Mouse (Mus musculus) c-Kit-positive CD71-negative TER-119-negative erythroid progenitor cells, embryonic 14.5 days (primary cell): ENCODE measurements around the gene Cdk12.

Experiments
- DNase-seq: peaks from one replicate; pipeline ENCODE4 v3.0.0-alpha.2; 2013; ENCODE audit warnings: low read depth

The Cdk12 gene

DNA sequence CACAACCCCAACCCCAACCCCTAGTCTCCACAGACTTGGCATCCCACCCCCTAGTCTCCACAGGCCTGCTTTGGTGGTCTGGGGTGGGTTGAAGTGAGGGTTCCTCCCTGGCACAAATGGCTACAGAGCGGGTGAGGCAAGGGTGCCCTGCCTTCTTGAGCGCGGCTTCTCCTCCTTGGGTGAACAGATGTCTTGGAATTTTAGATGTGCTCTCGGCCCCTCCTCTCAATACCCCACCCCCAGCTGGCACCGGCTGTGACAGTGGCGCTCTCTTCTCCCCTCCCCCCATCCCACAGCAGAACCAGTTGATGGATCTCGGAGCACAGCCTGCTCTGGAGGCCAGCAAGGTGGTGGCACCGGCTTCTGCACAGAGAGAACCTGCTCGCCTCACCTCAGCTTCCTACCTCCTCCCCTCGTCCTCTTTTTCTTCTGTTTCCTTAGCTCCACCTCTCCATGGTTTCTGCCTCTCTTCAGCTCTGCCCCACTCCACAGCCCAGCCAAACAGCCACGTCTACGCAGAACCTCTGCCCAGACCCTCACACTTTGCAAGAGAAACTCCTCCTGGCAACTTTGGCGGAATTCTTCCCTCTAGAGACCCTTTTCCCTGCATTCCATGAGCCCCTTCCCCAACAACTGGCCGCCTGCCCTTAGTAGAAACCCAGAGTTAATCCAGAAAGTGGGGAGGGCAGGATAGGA, 115.7 kb downstream of the Cdk12 start:
- no peak for DNase-seq

DNA sequence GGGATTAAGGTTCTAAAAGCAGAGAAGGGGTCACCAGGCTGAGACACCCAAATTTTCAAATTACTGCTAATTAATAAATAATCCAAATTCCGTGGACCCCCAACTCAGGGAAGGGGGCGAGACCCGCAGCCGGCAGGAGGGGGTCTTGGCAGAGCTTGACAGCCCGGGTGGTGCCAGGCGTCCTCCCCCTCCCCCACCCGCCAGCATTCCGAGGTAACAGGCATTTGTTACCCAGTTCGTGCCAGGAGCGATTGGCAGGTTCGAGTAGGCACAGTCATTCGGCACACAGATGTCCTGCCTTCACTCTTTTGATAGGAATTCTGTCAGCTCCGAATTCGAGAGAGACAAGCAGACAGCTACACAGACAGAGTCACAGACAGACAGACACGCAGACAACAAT, 116.3 kb downstream of the Cdk12 start:
- no peak for DNase-seq

DNA sequence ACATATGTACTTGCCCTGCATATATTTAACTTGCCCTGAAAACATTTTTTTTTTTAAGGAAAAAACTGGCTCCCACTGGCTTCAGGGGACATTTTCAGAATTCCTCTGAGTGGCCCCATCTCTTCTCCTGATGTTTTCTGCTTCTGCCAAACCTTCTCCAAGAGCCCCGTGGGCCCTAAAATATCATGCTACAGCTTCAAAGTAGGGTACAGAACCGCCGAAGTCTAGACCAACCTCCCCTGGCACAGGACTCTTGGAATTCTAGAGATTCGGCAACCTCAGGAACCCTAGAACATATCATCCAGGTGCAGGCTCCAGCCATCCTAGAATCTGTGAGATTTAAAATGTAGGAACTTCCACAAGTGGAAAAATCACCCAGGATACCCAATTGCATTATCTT, 116.7 kb downstream of the Cdk12 start:
- no peak for DNase-seq

DNA sequence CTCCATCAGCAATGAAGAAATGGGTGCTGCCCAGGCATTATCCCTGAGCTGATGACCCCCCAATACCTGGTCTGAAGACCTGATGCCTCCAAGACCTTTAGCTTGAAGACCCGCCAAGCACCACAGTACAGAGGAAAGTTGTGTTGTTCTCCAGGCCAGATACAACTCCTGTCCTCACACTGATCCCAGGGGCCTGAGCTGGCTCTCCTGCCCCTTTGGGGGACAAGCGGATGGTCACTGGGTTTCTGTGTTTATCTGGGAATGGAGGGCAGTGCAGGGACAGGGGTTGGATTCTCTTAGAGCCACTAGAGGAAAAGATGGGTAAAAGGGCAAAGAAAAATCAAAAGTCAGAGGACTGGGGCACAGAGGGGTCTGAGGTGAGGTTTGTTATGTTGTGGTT, 117.1 kb downstream of the Cdk12 start:
- DNase-seq: no peak

DNA sequence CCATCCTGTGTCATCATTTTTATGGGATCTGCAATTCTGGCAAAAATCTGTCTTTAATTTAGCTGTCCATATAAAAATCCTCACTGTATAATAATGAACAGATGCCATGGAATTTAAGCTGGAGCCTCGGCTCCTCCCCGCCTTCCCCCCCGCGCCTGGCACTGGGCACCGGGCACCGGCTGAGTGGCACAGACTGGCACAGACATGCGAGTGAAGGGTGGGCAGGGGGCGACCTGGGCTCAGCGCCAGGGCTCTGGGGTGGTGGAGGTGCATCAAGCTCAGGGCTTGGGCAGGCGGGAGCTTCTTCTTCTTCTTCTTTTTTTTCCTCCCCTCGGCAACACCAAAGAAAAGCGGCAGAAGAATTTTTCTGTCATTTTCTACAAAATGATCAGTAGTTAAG, 117.5 kb downstream of the Cdk12 start:
- no peak for DNase-seq

DNA sequence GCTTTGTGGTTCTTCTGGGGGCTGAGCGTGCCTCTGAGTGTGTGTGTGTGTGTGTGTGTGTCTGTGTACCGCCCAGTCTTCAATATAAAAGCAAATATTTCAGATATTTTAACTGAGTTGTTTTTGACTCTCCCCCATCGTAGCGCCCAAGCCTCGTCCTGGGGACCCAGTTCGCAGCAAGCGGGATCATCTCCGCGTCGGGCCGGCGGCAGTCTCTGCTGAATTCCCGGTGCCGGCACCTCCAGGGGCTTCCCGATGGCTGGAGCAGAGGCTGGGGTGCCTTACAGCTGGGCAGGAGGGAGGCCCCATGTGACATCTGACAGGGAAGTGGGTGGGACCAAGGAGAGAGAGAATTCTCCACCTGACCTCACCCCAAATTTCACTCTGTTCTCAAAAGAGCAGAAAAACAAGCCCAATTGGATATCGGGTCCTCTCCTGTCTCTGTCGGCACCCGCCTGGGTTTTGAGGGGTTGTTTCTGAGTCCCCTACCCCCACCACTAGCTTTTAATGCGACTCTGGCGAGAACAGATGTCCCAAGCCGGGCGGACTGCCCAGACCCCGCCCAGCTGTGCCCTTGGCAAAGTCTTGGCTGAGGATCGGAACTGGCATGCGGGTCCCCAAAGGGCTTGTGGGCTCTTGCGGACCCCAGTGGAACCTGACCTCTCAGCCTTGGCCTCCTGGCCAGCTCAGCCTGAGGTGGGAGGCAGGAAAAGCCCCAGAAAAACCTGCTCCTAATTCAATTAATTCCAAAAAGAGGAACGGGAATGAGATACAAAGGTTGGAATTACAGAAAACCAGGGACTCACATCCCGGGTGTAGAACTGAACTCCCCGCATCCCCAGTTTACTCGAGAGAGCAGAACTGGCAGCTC, 118.2 kb downstream of the Cdk12 start:
- no peak for DNase-seq

DNA sequence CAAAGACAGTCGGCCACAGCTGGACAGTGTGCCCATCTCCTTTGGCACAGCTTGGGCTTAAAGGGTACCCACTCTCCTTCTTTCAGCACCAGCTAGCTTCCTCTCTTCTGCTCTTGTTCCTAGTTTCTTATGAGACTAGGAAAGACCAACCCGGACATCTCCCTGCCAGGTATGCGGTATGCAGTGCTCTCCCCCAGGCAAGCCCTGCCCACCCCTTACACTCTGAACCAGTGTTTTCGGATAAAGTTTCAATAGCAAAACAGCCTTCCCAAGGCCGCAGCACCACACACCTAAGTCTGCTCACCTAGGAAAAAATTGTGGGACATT, 118.8 kb downstream of the Cdk12 start:
- no peak for DNase-seq

DNA sequence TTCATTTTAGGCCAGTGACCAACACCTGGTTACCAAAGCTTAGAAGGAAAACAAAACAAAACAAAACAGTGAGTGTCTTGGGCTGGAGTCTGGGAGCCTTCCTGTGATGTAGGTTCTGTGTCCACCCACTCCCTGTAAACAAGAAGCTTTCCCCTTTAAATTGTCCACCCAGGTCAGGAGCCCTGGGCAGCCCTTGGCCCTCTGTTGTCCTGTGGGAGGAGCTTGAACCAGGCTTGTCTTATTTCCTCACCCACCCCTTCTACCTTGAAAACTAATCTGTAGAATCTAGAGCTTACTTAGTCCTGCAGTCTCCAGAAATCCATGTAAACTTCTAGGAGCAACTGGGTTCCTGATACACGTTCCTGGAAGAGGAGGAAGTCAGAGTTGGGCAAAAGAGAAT, 119.3 kb downstream of the Cdk12 start:
- no peak for DNase-seq

DNA sequence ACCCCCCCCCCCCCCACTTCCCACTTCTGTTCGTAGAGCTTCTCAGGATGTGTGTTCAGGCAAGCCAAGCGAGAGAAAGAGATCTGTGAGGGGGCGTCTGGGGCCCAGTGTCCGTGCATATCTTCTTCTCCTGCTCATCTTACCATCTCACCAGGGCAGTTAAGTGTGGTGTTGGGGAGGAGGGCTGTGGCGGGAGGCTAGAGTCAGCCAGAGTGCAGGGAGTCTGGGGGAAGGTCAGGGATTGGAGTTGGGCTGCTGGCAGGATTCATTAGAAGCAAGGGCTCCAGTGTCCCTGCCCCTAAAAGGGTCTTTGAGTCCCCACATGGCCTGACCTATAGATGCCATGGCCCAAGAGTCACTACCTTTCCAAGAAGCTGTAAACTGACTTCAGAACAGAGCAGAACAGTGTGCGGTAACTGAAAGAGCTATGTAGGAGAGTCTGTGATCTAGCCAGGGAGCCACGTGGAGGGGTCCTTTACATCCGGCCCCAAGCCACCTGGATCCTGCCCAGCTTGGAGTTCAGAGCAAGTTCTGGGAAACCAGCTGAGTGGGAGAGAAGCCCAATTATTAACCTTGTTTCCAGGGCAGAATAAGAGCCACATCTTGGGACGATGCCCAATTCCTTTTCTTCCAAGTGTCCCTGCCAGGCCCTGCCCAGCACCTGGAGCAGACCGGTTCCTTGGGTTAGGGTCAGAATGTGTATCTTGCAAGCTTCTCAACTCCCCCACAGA, 120.4 kb downstream of the Cdk12 start:
- no peak for DNase-seq

DNA sequence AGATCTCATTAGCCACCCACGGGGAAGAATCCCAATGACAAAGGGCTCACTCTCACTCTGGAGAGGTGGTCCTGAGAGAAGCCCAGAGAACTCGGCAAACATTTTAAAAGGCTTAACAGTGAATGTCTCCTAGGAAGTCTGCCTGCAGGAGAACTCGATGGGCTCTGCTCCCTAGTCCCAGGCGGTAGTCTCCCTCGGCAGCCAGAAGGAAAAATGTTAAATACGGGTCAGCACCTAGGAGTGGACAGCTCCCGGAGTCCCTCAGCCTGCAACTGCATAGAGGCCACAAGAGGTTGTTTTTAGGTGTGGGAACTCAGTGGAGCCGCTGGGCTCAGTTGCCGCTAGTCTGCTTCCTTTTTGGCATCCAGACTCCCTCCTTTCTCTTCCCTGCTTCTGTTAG, 121.1 kb downstream of the Cdk12 start:
- DNase-seq: peak; percentile 46

DNA sequence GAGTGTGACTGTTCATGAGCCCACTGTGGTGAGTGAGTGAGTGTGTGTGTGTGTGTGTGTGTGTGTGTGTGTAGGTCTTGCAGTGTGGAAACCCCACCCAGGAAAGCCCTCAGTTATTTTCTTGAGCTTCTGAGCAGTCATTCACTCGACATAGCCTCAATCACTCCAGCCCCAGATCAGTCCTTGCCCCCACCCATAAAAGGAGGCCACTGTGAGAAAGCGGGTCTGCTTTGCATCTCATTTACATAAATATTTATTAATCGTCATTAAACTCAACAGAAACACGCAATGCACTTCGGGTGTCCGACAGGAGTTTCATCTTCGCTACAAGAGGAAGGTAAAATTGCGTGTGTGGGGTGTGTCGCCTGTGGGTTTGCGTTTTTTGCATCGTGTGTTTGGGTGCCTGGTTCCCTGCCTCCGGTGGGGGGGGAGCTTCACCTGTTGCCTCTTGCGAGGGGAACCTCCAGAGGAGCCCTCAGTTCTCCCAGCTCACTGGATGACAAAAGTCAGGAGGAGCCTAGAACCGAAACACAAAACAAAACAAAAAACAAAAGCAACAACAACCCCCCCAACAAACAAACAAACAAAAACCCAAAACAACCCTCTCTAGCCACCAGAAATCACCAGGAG, 122.4 kb downstream of the Cdk12 start:
- DNase-seq: no peak

DNA sequence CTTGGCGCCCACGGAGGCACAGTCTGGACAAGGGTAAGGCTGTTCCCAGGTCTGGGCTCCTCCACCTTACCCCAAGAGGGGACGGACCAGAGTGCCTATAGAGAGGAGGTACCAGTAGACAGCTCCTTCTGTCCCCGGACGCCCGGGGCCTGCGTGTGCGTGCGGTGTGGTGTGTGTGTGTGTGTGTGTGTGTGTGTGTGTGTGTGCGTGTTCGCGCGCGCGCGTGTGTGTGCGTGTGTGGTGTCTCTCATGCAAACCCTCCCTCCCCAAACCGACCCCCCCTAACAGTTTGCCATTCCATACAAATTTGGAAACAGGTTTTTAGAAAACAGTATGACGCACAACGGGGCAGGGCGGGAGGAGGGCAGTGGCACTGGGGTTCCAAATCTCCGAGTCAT, 123.0 kb downstream of the Cdk12 start:
- DNase-seq: no peak

DNA sequence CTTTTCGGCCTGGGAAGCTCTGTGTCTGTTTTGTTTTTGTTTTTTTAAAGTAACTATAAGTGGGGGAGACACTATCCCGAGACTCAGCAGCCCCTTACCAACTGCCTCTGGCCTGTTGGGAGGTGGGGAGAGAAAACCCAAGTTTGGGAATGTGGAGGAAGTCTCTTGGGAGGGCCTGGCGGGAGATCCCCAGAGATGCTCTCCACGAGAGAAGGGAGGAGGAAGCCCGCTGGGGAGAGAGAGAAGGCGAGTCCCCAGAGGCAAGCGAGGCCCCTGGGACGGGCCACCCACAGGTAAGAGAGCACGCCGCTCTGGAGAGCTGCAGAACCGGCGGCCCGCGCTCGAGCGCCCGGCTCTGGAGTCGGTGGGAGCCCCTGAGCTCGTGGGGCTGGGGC, 123.9 kb downstream of the Cdk12 start:
- no peak for DNase-seq

DNA sequence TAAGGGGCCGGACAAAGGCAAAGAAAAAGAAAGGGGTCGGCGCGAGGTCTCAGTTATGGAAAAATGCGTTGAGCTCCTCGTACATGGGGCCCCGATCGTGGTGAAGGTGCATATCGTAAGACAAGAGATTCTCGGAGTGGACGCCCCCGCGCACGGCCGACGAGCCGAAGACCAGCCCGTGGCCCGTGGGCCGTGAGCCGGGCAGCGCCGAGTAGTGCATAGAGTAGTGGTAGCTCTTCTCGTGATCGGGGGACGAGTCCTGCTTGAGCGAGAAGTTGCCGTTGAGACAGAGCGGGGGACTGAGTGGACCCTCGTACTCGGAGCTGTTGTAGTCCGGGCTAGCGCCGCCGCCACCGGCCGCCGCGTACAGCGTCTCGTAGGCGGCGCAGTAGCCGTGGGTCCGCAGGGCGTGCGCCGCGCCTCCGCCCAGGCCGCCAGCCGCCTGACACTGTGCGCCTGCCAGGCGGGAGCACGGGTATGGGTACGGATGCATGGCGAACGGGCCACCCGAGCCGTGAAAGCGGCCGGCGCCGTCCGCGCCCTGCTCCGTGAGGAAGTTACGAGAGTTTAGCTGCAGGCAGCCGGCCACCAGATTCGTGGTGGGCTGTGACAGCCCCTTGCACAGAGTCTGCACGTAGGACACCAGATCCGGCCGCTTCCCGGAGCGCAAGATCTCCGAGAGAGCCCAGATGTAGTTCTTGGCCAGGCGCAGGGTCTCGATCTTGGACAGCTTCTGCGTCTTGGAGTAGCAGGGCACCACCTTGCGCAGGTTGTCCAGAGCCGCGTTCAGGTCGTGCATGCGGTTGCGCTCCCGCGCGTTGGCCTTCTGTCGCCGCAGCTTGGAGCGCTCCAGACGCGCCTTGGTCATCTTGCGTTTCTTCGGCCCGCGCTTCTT, 124.5 kb downstream of the Cdk12 start:
- DNase-seq: no peak

DNA sequence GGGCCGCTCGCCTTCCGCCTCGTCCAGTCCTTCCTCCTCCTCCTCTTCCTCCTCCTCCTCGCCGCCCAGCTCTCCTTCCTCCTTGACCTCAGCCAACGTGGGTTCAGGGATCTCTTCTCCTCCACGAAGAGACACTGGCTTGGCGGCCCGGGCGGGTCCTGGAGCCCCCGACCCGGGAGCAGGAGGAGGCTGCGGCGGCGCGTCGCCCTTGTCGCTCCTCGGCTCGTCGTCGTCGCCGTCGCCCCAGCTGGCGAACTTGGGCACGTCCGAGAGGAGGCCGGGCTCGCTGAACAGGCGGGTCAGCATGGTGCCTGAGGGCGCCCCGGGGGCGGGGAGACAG, 125.1 kb downstream of the Cdk12 start:
- no peak for DNase-seq
